Mouse (Mus musculus) hindbrain, embryonic 12.5 days (tissue): ENCODE data around the gene Otol1. TPM values are rescaled to one million over a fixed set of nuclear protein-coding genes. Genes with fewer than 3 reads are reported as not detected.
A peak's percentile ranks its signal among the peaks of the same experiment; 100 is the strongest.

Experiments used
- ATAC-seq: fragments of 200-750 bp; cut with Nextera tagmentation; 2 replicates; pipeline ENCODE4 v1.8.0; 2017; ENCODE audit warnings: moderate TSS enrichment; ENCODE audit not compliant: low FRiP score
- H3K27ac ChIP-seq: fragments of 300-500 bp; sonication (generic); 2 replicates; pipeline ENCODE4 v1.5.1; 2016; ENCODE audit warnings: mild to moderate bottlenecking
- H3K27me3 ChIP-seq: fragments of 300-500 bp; sonication (generic); 2 replicates; pipeline ENCODE4 v1.6.1; 2016; ENCODE audit warnings: mild to moderate bottlenecking
- H3K36me3 ChIP-seq: fragments of 300-500 bp; sonication (generic); 2 replicates; pipeline ENCODE4 v1.6.1; 2016; ENCODE audit warnings: mild to moderate bottlenecking
- H3K4me1 ChIP-seq: fragments of 300-500 bp; sonication (generic); 2 replicates; pipeline ENCODE4 v1.6.1; 2016
- H3K4me2 ChIP-seq: fragments of 300-500 bp; sonication (generic); replicated peaks from 2 replicates; pipeline ENCODE4 v1.6.1; 2016; ENCODE audit warnings: mild to moderate bottlenecking
- H3K4me3 ChIP-seq: fragments of 300-500 bp; sonication (generic); 2 replicates; pipeline ENCODE4 v1.5.1; 2016; ENCODE audit warnings: mild to moderate bottlenecking
- H3K9ac ChIP-seq: fragments of 300-500 bp; sonication (generic); 2 replicates; pipeline ENCODE4 v1.6.1; 2016; ENCODE audit warnings: mild to moderate bottlenecking, moderate library complexity
- H3K9me3 ChIP-seq: fragments of 300-500 bp; sonication (generic); replicated peaks from 2 replicates; pipeline ENCODE4 v1.6.1; 2016; ENCODE audit warnings: mild to moderate bottlenecking
- WGBS: fragments of 180-500 bp; shearing (Covaris S2); methylation state at CpG from one replicate; pipeline ENCODE4 v1.1.7; 2016; 5-methylcytosine and 5-hydroxymethylcytosine counted together
- polyA plus RNA-seq: library from polyadenylated mRNA; unstranded; fragments of >200 nt; fragmentation: Nextera tagmentation; extraction: Ambion mirVana; gene quantifications from 2 replicates; pipeline ENCODE4 v1.2.1, GENCODE M21; 2016

Gene Otol1
- 0.89 and 4.0 TPM in 2 replicates for polyA plus RNA-seq

GRCm38 (mm10) chr3:70007313-70007712 is at the start of gene Otol1:
Otol1 (plus strand) TSS chr3:70007613.
- Histone ChIP-seq H3K4me3 (no peak within 1 kb of the TSS), H3K9ac (no peak within 1 kb of the TSS), H3K9me3 (no peaks in the 10 kb centered on the region), H3K4me2 (no peak within 1 kb of the TSS), H3K4me1 (no peaks in the 10 kb centered on the region), H3K36me3 (no peaks in the 10 kb centered on the region), H3K27me3 (no peaks in the 10 kb centered on the region), H3K27ac (no peak within 1 kb of the TSS)
- 73% methylated on average over 4 of the region's 4 CpGs for WGBS
- no peak for ATAC-seq

DNA sequence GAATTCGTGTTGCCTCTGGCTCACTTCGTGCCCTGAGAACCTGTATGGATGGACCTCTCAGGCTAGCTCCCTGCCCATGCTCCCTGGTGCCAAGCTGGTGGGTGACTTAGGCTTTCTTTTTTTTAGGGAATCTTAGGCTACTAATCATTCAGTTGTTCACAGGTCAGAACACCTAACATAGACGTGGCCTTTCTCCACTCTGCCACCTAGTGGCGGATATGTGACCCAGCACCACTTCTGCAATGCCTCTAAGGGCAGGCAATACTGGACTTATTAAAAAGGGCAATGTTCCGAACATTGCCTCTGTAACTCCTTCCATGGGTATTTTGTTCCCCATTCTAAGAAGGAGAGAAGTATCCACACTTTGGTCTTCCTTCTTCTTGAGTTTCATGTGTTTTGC is 45.2 kb upstream of the Otol1 start:
- WGBS = 59% methylated on average over 5 of the region's 5 CpGs
- no peak for ATAC-seq
- Histone ChIP-seq H3K27ac (no peak overlapping the region), H3K9me3 (no peaks in the 10 kb centered on the region), H3K36me3 (no peaks in the 10 kb centered on the region), H3K4me1 (no peaks in the 10 kb centered on the region), H3K9ac (no peak overlapping the region), H3K4me3 (no peak overlapping the region), H3K4me2 (no peak overlapping the region), H3K27me3 (no peaks in the 10 kb centered on the region)

DNA sequence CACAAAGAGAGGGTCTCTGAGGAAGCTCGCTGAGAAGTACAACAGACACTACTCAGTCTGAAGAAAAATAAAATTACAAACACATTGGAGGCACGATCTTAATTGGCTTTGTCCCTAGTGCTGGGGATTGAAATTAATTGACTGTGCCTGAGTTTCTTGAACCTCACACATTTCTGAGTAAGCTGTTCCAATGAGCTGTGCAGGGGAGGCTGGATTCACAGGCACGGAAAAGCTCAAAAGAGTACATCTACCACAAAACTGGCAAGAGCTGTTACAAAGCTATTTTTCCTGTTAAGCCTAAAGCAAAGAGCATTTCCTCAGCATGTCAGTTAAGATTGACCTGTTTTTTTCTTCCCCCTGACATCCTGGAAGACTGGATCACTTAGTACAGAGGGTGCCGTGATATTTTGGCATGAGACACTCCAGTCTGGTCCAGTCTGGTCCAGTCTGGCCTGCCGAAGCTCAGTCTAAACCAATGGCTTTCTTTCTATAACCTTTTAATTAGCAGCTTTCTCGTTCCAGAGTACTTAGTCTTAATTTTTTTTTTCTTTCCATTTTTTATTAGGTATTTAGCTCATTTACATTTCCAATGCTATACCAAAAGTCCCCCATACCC is 35.8 kb upstream of the Otol1 start:
- Histone ChIP-seq H3K27me3 (no peaks in the 10 kb centered on the region), H3K36me3 (no peaks in the 10 kb centered on the region), H3K4me3 (no peak overlapping the region), H3K27ac (no peak overlapping the region), H3K4me1 (no peaks in the 10 kb centered on the region), H3K9ac (no peak overlapping the region), H3K4me2 (no peak overlapping the region), H3K9me3 (no peaks in the 10 kb centered on the region)
- 80% methylated on average over 6 of the region's 6 CpGs for WGBS
- ATAC-seq = no peak

GRCm38 (mm10) chr3:69978092-69978491 is 29.3 kb upstream of the Otol1 start:
- no peak for ATAC-seq
- no peak overlapping the region for H3K27ac ChIP-seq

GRCm38 (mm10) chr3:69993806-69994205 is 13.6 kb upstream of the Otol1 start:
- Histone ChIP-seq H3K9me3 (no peaks in the 10 kb centered on the region), H3K27ac (no peak overlapping the region), H3K9ac (no peak overlapping the region), H3K27me3 (no peaks in the 10 kb centered on the region), H3K36me3 (no peaks in the 10 kb centered on the region), H3K4me3 (no peak overlapping the region), H3K4me1 (no peaks in the 10 kb centered on the region), H3K4me2 (no peak overlapping the region)
- no peak for ATAC-seq
- WGBS = 83% methylated on average over 4 of the region's 4 CpGs

More at GRCm38 (mm10) chr3:69978092-69978491, 29.3 kb upstream of the Otol1 start:
- Histone ChIP-seq H3K4me1 (no peaks in the 10 kb centered on the region), H3K9ac (no peak overlapping the region), H3K4me3 (no peak overlapping the region), H3K9me3 (no peaks in the 10 kb centered on the region), H3K36me3 (no peaks in the 10 kb centered on the region), H3K4me2 (no peak overlapping the region), H3K27me3 (no peaks in the 10 kb centered on the region)

DNA sequence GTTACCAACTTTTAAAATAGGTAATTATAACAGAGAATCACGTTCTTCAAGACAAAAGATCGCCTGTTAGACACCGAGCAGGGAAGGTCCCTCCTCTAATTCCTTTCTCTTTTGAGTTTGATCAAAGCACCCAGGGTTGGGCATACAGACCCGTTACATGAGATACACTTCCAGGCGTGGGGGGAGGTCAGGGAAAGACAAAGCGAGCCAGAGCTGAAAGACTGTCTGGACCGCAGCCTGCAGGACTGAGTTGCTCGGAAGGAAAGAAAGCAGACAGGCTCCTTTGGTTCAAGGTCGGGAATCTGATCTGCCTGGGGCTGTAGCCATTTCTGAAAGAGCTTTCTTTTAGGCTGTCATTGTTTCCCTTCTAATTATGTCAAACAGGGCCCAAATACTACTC is 5.9 kb upstream of the Otol1 start:
- no peak for ATAC-seq
- H3K4me1 ChIP-seq = no peaks in the 10 kb centered on the region
- no peak overlapping the region for H3K9ac ChIP-seq
- H3K27me3 ChIP-seq = no peaks in the 10 kb centered on the region
- H3K9me3 ChIP-seq = no peaks in the 10 kb centered on the region
- WGBS = 32% methylated on average over 9 of the region's 9 CpGs
- no peak overlapping the region for H3K4me2 ChIP-seq
- H3K4me3 ChIP-seq = no peak overlapping the region
- H3K27ac ChIP-seq = no peak overlapping the region
- no peaks in the 10 kb centered on the region for H3K36me3 ChIP-seq

- Histone ChIP-seq H3K9ac (no peak overlapping the region), H3K4me1 (no peaks in the 10 kb centered on the region), H3K27ac (no peak overlapping the region), H3K27me3 (no peaks in the 10 kb centered on the region), H3K4me2 (no peak overlapping the region), H3K4me3 (no peak overlapping the region), H3K36me3 (no peaks in the 10 kb centered on the region), H3K9me3 (no peaks in the 10 kb centered on the region)
- WGBS = 85% methylated on average over 17 of the region's 17 CpGs
- no peak for ATAC-seq
Measured at GRCm38 (mm10) chr3:70003126-70003764, 4.2 kb upstream of the Otol1 start.

DNA sequence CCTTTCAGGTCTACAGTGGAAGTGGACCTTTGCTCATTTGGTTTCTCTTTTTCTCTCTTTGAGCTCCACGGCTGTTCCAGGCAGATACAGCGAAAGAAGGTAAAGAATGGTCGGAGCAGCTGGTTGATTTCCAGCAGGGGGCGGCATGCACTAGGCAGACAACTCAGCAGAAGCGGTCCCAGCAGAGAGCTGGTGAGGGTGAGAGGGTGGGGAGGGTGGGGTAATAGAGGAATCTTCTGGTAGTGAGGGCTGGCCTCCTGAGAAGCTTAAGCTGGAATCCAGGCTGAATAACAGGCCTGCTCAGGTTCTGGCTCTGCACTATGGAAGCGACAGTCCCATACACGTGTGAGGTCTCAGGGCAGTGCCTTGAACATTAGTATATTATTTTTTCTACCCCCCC is 3.5 kb upstream of the Otol1 start:
- no peak overlapping the region for H3K4me2 ChIP-seq
- no peak overlapping the region for H3K4me3 ChIP-seq
- no peaks in the 10 kb centered on the region for H3K36me3 ChIP-seq
- no peaks in the 10 kb centered on the region for H3K27me3 ChIP-seq
- H3K27ac ChIP-seq = no peak overlapping the region
- no peak overlapping the region for H3K9ac ChIP-seq
- no peaks in the 10 kb centered on the region for H3K4me1 ChIP-seq
- ATAC-seq = peak; percentile 47; the same call in 1 of the 2 replicates
- no peaks in the 10 kb centered on the region for H3K9me3 ChIP-seq
- 22% methylated on average over 7 of the region's 7 CpGs for WGBS

- H3K27ac ChIP-seq = no peak overlapping the region
- no peak overlapping the region for H3K4me3 ChIP-seq
- peak; percentile 32; the same call in 1 of the 2 replicates for ATAC-seq
- H3K9ac ChIP-seq = no peak overlapping the region
- H3K36me3 ChIP-seq = no peaks in the 10 kb centered on the region
- H3K9me3 ChIP-seq = no peaks in the 10 kb centered on the region
- no peak overlapping the region for H3K4me2 ChIP-seq
- no peaks in the 10 kb centered on the region for H3K4me1 ChIP-seq
- 78% methylated on average over 8 of the region's 8 CpGs for WGBS
- no peaks in the 10 kb centered on the region for H3K27me3 ChIP-seq
Measured at GRCm38 (mm10) chr3:70004379-70004778, 3.0 kb upstream of the Otol1 start.

DNA sequence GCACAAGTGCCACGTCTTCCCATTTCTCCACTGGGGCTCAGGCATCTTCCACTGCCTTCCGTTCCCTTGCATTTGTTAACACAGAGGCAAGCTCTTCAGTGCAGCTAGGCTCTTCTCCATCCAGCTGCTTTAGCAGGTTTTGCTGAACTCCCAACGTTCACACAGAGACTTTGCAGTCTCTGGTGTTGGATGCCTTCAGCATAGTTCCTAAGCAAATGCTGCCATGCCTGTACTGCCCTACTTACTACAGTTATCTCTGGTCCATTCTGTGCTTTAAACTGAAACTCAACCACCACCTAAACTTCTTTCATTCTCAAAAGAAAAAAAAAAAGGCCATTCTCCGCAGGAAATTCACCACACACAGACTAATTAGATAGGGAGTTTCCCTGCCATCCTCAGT is 5.2 kb downstream of the Otol1 start:
- no peaks in the 10 kb centered on the region for H3K27me3 ChIP-seq
- no peaks in the 10 kb centered on the region for H3K9me3 ChIP-seq
- no peaks in the 10 kb centered on the region for H3K4me1 ChIP-seq
- no peaks in the 10 kb centered on the region for H3K36me3 ChIP-seq
- H3K9ac ChIP-seq = no peak overlapping the region
- H3K27ac ChIP-seq = no peak overlapping the region
- WGBS = 79% methylated on average over 4 of the region's 4 CpGs
- no peak for ATAC-seq
- no peak overlapping the region for H3K4me2 ChIP-seq
- no peak overlapping the region for H3K4me3 ChIP-seq

GRCm38 (mm10) chr3:70026605-70027004 is 19.2 kb downstream of the Otol1 start:
- no peaks in the 10 kb centered on the region for H3K9me3 ChIP-seq
- no peak overlapping the region for H3K9ac ChIP-seq
- H3K36me3 ChIP-seq = no peaks in the 10 kb centered on the region
- no peaks in the 10 kb centered on the region for H3K27me3 ChIP-seq
- 74% methylated on average over 6 of the region's 6 CpGs for WGBS
- no peak for ATAC-seq
- H3K4me3 ChIP-seq = no peak overlapping the region
- no peak overlapping the region for H3K27ac ChIP-seq
- no peaks in the 10 kb centered on the region for H3K4me1 ChIP-seq
- H3K4me2 ChIP-seq = no peak overlapping the region

DNA sequence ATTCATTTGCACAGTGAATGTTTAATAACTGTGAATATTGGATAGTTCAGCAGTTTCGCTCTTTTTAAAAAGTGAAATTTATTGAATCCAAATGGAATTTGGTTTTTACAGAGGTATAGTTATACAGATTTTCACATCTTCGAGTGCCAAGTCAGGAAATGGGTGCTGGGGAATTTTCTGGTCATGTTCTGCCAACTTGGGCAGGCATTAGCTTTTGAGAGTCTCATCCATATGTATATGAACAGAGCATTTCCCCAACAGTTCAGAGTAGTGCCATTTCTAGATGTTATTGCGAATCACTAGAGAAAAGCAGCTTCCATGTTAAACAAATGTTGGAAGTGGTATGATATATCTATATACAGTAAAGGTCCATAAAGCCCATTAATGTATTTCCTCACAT is 21.8 kb downstream of the Otol1 start:
- no peaks in the 10 kb centered on the region for H3K4me1 ChIP-seq
- no peak for ATAC-seq
- no peaks in the 10 kb centered on the region for H3K36me3 ChIP-seq
- no peaks in the 10 kb centered on the region for H3K27me3 ChIP-seq
- no peak overlapping the region for H3K27ac ChIP-seq
- 86% methylated on average over 3 of the region's 3 CpGs for WGBS
- H3K4me2 ChIP-seq = no peak overlapping the region
- H3K9me3 ChIP-seq = no peaks in the 10 kb centered on the region
- no peak overlapping the region for H3K4me3 ChIP-seq
- no peak overlapping the region for H3K9ac ChIP-seq

- Histone ChIP-seq H3K4me2 (no peak overlapping the region), H3K9me3 (no peaks in the 10 kb centered on the region), H3K9ac (no peak overlapping the region), H3K4me3 (no peak overlapping the region), H3K4me1 (no peaks in the 10 kb centered on the region), H3K36me3 (no peaks in the 10 kb centered on the region), H3K27ac (no peak overlapping the region), H3K27me3 (no peaks in the 10 kb centered on the region)
- 57% methylated on average over 4 of the region's 4 CpGs for whole genome bisulfite sequencing
- no peak for ATAC-seq
Measured at GRCm38 (mm10) chr3:70035593-70035992, 28.2 kb downstream of the Otol1 start.
